Mouse (Mus musculus) regulatory T cell (primary cell): Measurements from ENCODE around the gene Otud7b.
"Not testable (repeated sequence)": the region's sequence is repeated elsewhere in the genome, so short reads cannot be mapped to it uniquely, and the experiment has no call there.

Experiments used
- in situ Hi-C: fragments of 300-600 bp; cut with MboI, MseI; formaldehyde crosslinking; loops from one replicate; pipeline ENCODE4 v1.15.1; 2025; ENCODE audit warnings: high pct_unique_total_duplicates

The Otud7b gene

DNA sequence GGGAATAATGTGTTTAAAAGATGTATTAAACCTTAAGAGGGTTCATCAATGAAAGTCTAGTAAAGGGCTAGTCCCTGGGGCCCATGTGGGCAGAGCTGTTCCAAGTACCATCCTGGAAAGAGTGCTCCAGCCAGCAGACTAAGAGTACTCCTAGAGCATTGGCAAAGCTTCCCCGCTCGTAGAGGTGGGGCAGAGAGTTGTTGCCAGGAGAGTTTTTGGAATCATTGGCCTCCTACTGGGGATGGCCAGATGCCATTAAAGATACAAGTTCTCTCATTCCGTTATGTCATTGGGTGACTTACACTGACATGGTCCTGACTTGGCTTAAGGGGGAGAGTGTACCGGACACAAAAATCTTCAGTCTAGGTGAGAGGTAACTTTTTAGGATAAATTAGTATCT, 75.2 kb downstream of the Otud7b start:
- in situ Hi-C loops: no loop called here

DNA sequence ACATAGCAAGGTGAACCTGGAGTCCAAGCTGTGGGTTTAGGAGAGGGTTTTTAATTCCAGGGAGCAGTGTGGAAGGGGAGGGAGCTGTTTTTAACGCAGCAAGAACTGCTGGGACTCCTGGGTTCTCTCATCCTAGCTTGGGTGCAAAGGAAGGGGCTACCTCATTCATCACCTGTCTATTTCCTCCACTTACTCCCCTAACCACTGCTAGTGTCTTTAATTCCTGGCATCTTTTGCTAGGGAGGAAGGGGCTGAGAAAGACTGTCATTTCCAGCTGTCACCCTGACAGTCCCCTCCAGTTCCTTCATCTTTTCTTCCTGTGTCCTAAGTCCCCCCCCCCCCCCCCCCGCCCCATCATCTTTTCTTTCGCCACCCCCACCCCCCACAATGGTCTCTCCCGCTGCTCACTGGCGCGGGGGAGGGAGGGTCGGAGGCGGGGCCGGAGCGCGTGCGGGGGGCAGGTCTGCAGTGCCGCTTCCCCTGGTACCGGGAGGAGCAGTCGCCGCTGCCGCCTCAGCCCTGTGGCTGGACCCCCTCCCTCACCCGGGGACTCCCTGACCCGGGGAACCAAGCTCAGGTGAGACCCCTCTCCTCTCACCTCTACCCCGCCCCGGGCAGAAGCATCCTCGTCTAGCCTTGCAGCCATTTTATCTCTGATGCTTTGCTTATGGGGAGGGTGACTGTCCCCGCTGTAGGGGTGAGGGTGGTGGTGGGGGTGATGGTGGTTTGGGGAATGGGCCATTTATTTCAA, 76.6 kb downstream of the Otud7b start, which contains the start of gene Sv2a:
Gene Sv2a (plus strand): TSS at position 425 of the 751 bp plus-strand sequence.
- in situ Hi-C loops: loop anchor here (10.0 kb wide), 1 partner anchor 56 kb away; no protein-coding TSS in a partner anchor

DNA sequence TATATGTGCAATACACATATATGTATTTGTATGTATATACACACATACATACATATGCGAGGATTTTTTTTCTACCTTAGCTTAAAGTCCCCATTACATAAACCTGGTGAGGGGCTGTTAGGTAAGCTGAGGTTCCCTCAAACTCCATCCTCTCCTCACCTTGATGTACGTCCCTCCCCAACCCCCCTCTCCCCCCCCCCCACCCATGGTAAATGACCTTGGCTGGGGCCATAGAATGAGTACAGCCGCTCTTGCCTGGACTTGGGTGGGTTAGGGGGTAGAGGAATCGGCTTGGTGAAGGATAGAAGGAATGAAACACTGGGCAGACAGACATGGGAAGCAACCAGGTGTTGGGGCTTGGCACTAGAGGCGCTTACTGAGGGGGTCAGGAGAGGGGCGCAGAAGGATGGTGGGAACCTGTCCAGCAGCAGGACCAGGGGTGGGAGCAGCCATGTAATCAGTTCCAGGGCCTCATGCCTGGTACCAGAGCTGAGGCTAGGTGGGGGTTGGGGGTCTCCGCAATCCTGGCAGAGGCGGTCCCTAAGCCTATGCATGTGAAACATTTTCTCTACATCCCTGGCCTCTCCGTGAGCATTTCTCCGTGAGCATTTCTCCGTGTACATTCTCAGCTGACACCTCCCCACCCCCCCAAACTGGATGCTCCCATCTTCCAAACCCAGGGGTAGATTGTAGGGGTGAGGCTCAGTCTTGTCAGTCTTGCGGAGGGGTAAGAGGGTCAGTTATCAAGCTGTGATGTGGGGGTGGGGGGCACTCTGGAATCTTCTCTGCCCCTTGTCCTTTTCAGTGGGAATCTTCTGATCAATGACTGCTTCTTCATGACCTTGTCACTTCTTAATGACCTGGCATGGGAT, 77.4 kb downstream of the Otud7b start:
- in situ Hi-C loops: loop anchor here (10.0 kb wide), 1 partner anchor 57 kb away; no protein-coding TSS in a partner anchor

GRCm38 (mm10) chr3:96182382-96182776, 78.1 kb downstream of the Otud7b start:
- in situ Hi-C loops: loop anchor here (10.0 kb wide), 1 partner anchor 58 kb away; no protein-coding TSS in a partner anchor

- in situ Hi-C loops: no loop called here
Measured at GRCm38 (mm10) chr3:96192977-96193376, 88.7 kb downstream of the Otud7b start.

GRCm38 (mm10) chr3:96194966-96195365, 90.6 kb downstream of the Otud7b start:
- in situ Hi-C loops: no loop called here

GRCm38 (mm10) chr3:96195616-96196313, 91.4 kb downstream of the Otud7b start:
- in situ Hi-C loops: no loop called here

DNA sequence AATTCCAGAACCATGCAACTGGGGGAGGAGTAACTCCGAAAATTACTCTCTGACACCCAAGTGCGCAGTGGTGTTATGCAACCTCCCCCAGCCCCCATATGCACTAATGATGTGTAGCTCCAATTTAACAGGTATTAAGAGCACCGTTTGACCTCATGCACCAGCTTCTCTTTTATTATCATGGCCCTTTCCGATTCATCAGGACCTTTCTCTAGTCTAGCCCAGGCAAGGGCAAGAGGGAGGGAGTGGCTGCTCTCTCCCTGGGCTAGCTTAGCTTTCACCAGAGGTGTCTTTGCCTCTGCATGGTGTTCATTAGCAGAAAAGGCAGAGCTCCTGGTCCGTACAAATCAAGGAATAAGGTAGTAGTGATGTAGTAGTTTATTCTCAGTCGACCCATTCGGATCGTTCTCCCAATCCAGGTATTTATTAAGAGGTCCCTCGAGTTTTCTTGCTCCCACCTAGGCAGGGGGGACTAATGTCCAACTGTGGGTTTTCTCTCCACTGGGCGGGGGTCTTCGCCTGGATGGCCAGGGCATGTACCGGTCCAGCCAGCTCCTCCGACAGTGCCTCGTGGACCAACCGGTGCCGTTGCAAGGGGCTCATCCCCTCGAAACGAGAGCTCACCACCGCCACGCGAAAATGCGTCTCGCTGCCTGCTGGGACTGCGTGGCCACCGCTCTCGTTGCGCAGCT, 92.3 kb downstream of the Otud7b start:
- in situ Hi-C loops: no loop called here

- in situ Hi-C loops: no loop called here
Measured at GRCm38 (mm10) chr3:96197129-96197749, 92.9 kb downstream of the Otud7b start.

DNA sequence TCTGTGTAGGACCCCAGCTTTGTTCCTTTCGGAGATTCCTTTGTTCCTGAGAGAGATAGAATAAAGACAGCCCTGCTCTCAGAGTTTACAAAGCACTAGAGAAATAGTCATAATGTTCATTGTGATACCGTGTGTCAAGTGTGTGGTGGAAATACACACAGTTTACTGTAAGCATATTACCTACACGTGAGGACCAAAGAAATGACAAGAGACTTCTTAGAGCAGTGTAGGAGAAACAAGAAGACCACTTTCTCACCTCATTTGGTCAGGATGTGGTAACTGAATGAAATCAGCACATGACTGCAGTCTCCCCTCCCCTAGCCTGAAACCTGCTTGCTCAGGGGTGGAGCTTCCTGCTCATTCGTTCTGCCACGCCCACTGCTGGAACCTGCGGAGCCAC, 93.9 kb downstream of the Otud7b start:
- in situ Hi-C loops: no loop called here

- in situ Hi-C loops: not testable (repeated sequence)
Measured at GRCm38 (mm10) chr3:96198601-96199251, 94.4 kb downstream of the Otud7b start.

- in situ Hi-C loops: no loop called here
Measured at GRCm38 (mm10) chr3:96199731-96200130, 95.4 kb downstream of the Otud7b start.

GRCm38 (mm10) chr3:96207819-96208218, 103.5 kb downstream of the Otud7b start:
- in situ Hi-C loops: no loop called here

DNA sequence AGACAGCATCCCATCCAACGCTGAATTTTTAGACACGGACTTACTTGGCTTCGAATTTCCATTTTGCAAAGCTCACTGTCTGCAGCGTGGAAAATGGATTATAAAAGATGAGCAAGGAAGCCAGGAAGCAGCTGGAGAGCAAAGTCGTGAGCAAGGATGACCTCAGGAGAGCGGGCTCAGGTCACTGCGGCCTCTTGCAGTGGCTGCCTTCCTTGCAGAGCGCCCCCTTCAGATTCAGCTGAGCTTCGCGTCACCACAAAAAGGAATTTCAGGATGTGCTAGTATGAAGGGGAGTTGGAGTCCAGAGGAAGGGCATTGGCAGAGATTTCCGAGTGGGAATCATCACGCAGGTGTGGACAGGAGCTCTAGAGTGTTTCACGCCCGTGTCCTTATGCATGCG, 104.9 kb downstream of the Otud7b start:
- in situ Hi-C loops: no loop called here
